Mouse (Mus musculus): ENCODE data around the gene Rtkn. TPM values are rescaled to one million over a fixed set of nuclear protein-coding genes. Genes with fewer than 3 reads are reported as not detected.

The Rtkn gene
- polyA plus RNA-seq, 1 experiment from 2014 or later = 16.3 TPM

GRCm38 (mm10) chr6:83121863-83122710 is 13.2 kb upstream of the Rtkn start:
- POLR2A ChIA-PET = interaction anchor here (0.9 to 2.4 kb wide), 5 partner anchors 12 to 44 kb away, joined by 3 to 11 read pairs (median 7); partner anchors contain the start of genes 1700003E16Rik and Wdr54
- CTCF ChIA-PET = interaction anchor here (1.2 to 3.0 kb wide), 6 partner anchors 15 to 125 kb away, joined by 3 to 10 read pairs (median 3); no protein-coding TSS in a partner anchor
- H3K27me3 ChIP-seq = no peaks in the 10 kb centered on the region
- no peak for DNase-seq (ENCODE audit: low read depth, low spot score)
- in situ Hi-C loops (cut with MboI; ENCODE audit: low pct_unique_long_range_greater_than_20kb) = no loop called here
- TF ChIP-seq CTCF (IDR thresholded peaks at IDR 0.05) = no peak
- ATAC-seq = peak; percentile 3

GRCm38 (mm10) chr6:83122961-83123360 is 12.3 kb upstream of the Rtkn start:
- in situ Hi-C loops (cut with MboI; ENCODE audit: low pct_unique_long_range_greater_than_20kb) = no loop called here
- no peaks in the 10 kb centered on the region for H3K27me3 ChIP-seq

GRCm38 (mm10) chr6:83124851-83125312 is 10.4 kb upstream of the Rtkn start:
- TF ChIP-seq CTCF (IDR thresholded peaks at IDR 0.05) = no peak
- in situ Hi-C loops (cut with MboI; ENCODE audit: low pct_unique_long_range_greater_than_20kb) = no loop called here
- peak; percentile 84 for DNase-seq (ENCODE audit: low read depth, low spot score)
- ChIA-PET POLR2A (interaction anchor here (0.6 to 1.1 kb wide), 5 partner anchors 8 to 501 kb away, joined by 3 to 6 read pairs (median 3); no protein-coding TSS in a partner anchor), CTCF (interaction anchor here (3.0 kb wide), 1 partner anchor 128 kb away, joined by 10 read pairs; no protein-coding TSS in a partner anchor)
- no peaks in the 10 kb centered on the region for H3K27me3 ChIP-seq
- ATAC-seq = no peak

More at GRCm38 (mm10) chr6:83122961-83123360, 12.3 kb upstream of the Rtkn start:
- POLR2A ChIA-PET = interaction anchor here (0.7 to 1.4 kb wide), 2 partner anchors 14 to 26 kb away, joined by 7 read pairs; no protein-coding TSS in a partner anchor
- DNase-seq (ENCODE audit: low read depth, low spot score) = no peak
- no peak for ATAC-seq
- CTCF ChIA-PET = interaction anchor here (1.3 to 3.0 kb wide), 2 partner anchors 14 to 126 kb away, joined by 3 to 10 read pairs; no protein-coding TSS in a partner anchor
- TF ChIP-seq CTCF (IDR thresholded peaks at IDR 0.05) = no peak

- ATAC-seq (no peak), DNase-seq (ENCODE audit: low read depth, low spot score) (no peak)
- in situ Hi-C loops (cut with MboI; ENCODE audit: low pct_unique_long_range_greater_than_20kb) = no loop called here
- POLR2A ChIA-PET = interaction anchor here (0.6 to 0.9 kb wide), 2 partner anchors 28 to 153 kb away, joined by 3 to 4 read pairs; no protein-coding TSS in a partner anchor
- no peak for TF ChIP-seq CTCF (IDR thresholded peaks at IDR 0.05)
- CTCF ChIA-PET = no interaction called here
- no peaks in the 10 kb centered on the region for H3K27me3 ChIP-seq
Measured at GRCm38 (mm10) chr6:83125331-83125730, 9.9 kb upstream of the Rtkn start, which contains the start of gene Ino80b. Ino80b (minus strand) TSS chr6:83125431.

- in situ Hi-C loops (cut with MboI; ENCODE audit: low pct_unique_long_range_greater_than_20kb) = no loop called here
- no peak for TF ChIP-seq CTCF (IDR thresholded peaks at IDR 0.05)
Measured at GRCm38 (mm10) chr6:83127419-83127818, 7.8 kb upstream of the Rtkn start.

GRCm38 (mm10) chr6:83131469-83132034 is 3.7 kb upstream of the Rtkn start:
- TF ChIP-seq CTCF (IDR thresholded peaks at IDR 0.05) = no peak
- ChIA-PET CTCF (no interaction called here), POLR2A (no interaction called here)
- H3K27me3 ChIP-seq = no peaks in the 10 kb centered on the region
- ATAC-seq (no peak), DNase-seq (ENCODE audit: low read depth, low spot score) (no peak)
- in situ Hi-C loops (cut with MboI; ENCODE audit: low pct_unique_long_range_greater_than_20kb) = no loop called here

More at GRCm38 (mm10) chr6:83127419-83127818, 7.8 kb upstream of the Rtkn start:
- CTCF ChIA-PET = no interaction called here
- POLR2A ChIA-PET = no interaction called here
- no peak for DNase-seq (ENCODE audit: low read depth, low spot score)
- H3K27me3 ChIP-seq = no peaks in the 10 kb centered on the region
- no peak for ATAC-seq

GRCm38 (mm10) chr6:83132176-83132919 is 2.9 kb upstream of the Rtkn start:
- ChIA-PET CTCF (no interaction called here), POLR2A (interaction anchor here (0.7 to 1.1 kb wide), 3 partner anchors 8 to 14 kb away, joined by 6 to 15 read pairs (median 7); no protein-coding TSS in a partner anchor)
- no peak for DNase-seq (ENCODE audit: low read depth, low spot score)
- H3K27me3 ChIP-seq = no peaks in the 10 kb centered on the region
- no peak for TF ChIP-seq CTCF (IDR thresholded peaks at IDR 0.05)
- in situ Hi-C loops (cut with MboI; ENCODE audit: low pct_unique_long_range_greater_than_20kb) = no loop called here
- ATAC-seq = no peak

- no peak for ATAC-seq
- in situ Hi-C loops (cut with MboI; ENCODE audit: low pct_unique_long_range_greater_than_20kb) = no loop called here
- ChIA-PET POLR2A (no interaction called here), CTCF (interaction anchor here (0.6 to 0.7 kb wide), 2 partner anchors 25 to 30 kb away, joined by 3 read pairs; no protein-coding TSS in a partner anchor)
- no peak for TF ChIP-seq CTCF (IDR thresholded peaks at IDR 0.05)
- no peak for DNase-seq (ENCODE audit: low read depth, low spot score)
- H3K27me3 ChIP-seq = no peaks in the 10 kb centered on the region
Measured at GRCm38 (mm10) chr6:83134226-83134625, 1.0 kb upstream of the Rtkn start.

GRCm38 (mm10) chr6:83135571-83136161 is 403 bp downstream of the Rtkn start:
- TF ChIP-seq CTCF (IDR thresholded peaks at IDR 0.05) = no peak
- H3K27me3 ChIP-seq = no peaks in the 10 kb centered on the region
- in situ Hi-C loops (cut with MboI; ENCODE audit: low pct_unique_long_range_greater_than_20kb) = no loop called here
- ChIA-PET POLR2A (interaction anchor here (0.7 to 1.2 kb wide), 2 partner anchors 17 to 58 kb away, joined by 3 read pairs; partner anchors contain the start of gene Pcgf1), CTCF (no interaction called here)
- DNase-seq (ENCODE audit: low read depth, low spot score) (no peak), ATAC-seq (no peak)
